Mouse (Mus musculus) layer of hippocampus, postnatal 10 days (tissue): ENCODE data around the gene Kcne2. TPM values are rescaled to one million over a fixed set of nuclear protein-coding genes. Genes with fewer than 3 reads are reported as not detected.

Experiments
- total RNA-seq, 2 experiments: library from RNA; stranded (reverse); gene quantifications; 2 replicates each; pipeline ENCODE4 v1.2.3; 2021

Gene Kcne2
- total RNA-seq, 2 experiments from 2014 or later = 2.7 TPM; not detected in 1

Other genes with a start within 250 kb of the Kcne2 start
- gene Mrps6, start 234.1 kb upstream of the Kcne2 start, total RNA-seq = 10 to 100 TPM; 57.9 to 66.2 TPM
- gene Gm49711, start 234.1 kb upstream of the Kcne2 start, total RNA-seq = under 1 TPM in 1 of 2 experiments, not detected in 1; 0.31 TPM
- gene Slc5a3, start 234.1 kb upstream of the Kcne2 start, total RNA-seq = 10 to 100 TPM; 15.3 to 17.8 TPM
- 10 to 100 TPM; 20.4 to 22.9 TPM for gene Smim11, start 8.9 kb downstream of the Kcne2 start, total RNA-seq
- gene Fam243, start 29.1 kb downstream of the Kcne2 start, total RNA-seq = not detected
- gene Kcne1, start 67.1 kb downstream of the Kcne2 start, total RNA-seq = not detected
- gene Rcan1, start 178.5 kb downstream of the Kcne2 start, total RNA-seq = 10 to 100 TPM; 40.4 to 43.8 TPM
- gene Clic6, start 193.3 kb downstream of the Kcne2 start, total RNA-seq = 1 to 10 TPM in 1 of 2 experiments, under 1 TPM in 1; 0.56 to 5.3 TPM